Mouse (Mus musculus) hindbrain, embryonic 10.5 days (tissue): ENCODE data around the gene Gm12258. TPM values are rescaled to one million over a fixed set of nuclear protein-coding genes. Genes with fewer than 3 reads are reported as not detected.

Source experiments
- polyA plus RNA-seq: library from polyadenylated mRNA; unstranded; fragments of >200 nt; fragmentation: Nextera tagmentation; extraction: Ambion mirVana; gene quantifications from 2 replicates; pipeline ENCODE4 v1.2.1, GENCODE M21; 2016

Gm12258 gene
- polyA plus RNA-seq, 1 experiment from 2014 or later, result 12.0 TPM

Other genes starting within 250 kb of the Gm12258 start
- gene 2210407C18Rik, start 231.1 kb upstream of the Gm12258 start, polyA plus RNA-seq, result not detected in 2 replicates
- gene Olfr323, start 216.7 kb upstream of the Gm12258 start, polyA plus RNA-seq, result not detected in 2 replicates
- gene Trim58, start 206.7 kb upstream of the Gm12258 start, polyA plus RNA-seq, result 0.54 and 0.60 TPM in 2 replicates
- not detected in 2 replicates for gene Olfr322, start 188.4 kb upstream of the Gm12258 start, polyA plus RNA-seq
- not detected in 2 replicates for gene Olfr320, start 166.1 kb upstream of the Gm12258 start, polyA plus RNA-seq
- not detected in 2 replicates for gene Olfr319, start 148.0 kb upstream of the Gm12258 start, polyA plus RNA-seq
- not detected in 2 replicates for gene Olfr318, start 123.1 kb upstream of the Gm12258 start, polyA plus RNA-seq
- gene Olfr317, start 107.9 kb upstream of the Gm12258 start, polyA plus RNA-seq, result not detected in 2 replicates
- not detected in 2 replicates for gene Olfr316, start 94.4 kb upstream of the Gm12258 start, polyA plus RNA-seq
- gene Olfr315, start 74.0 kb upstream of the Gm12258 start, polyA plus RNA-seq, result not detected in 2 replicates
- gene Olfr314, start 64.2 kb upstream of the Gm12258 start, polyA plus RNA-seq, result not detected in 2 replicates
- 8.4 and 19.1 TPM in 2 replicates for gene Fam183b, start 45.2 kb upstream of the Gm12258 start, polyA plus RNA-seq
- gene Olfr313, start 32.2 kb upstream of the Gm12258 start, polyA plus RNA-seq, result not detected in 2 replicates
- not detected in 2 replicates for gene Olfr312, start 17.9 kb upstream of the Gm12258 start, polyA plus RNA-seq
- not detected in 2 replicates for gene Olfr311, start 7.9 kb upstream of the Gm12258 start, polyA plus RNA-seq
- 11.3 and 12.4 TPM in 2 replicates for gene 2810021J22Rik, start 20.1 kb downstream of the Gm12258 start, polyA plus RNA-seq
- 4.3 and 4.7 TPM in 2 replicates for gene Zfp39, start 57.1 kb downstream of the Gm12258 start, polyA plus RNA-seq
- 0.05 TPM in 1 of 2 replicates, not detected in the other for gene Btnl10, start 70.8 kb downstream of the Gm12258 start, polyA plus RNA-seq
- gene Rnf187, start 91.8 kb downstream of the Gm12258 start, polyA plus RNA-seq, result 297 and 381 TPM in 2 replicates
- gene Hist3h2ba, start 101.8 kb downstream of the Gm12258 start, polyA plus RNA-seq, result 39.0 and 115 TPM in 2 replicates
- gene Hist3h2a, start 107.5 kb downstream of the Gm12258 start, polyA plus RNA-seq, result 25.4 and 49.0 TPM in 2 replicates
- 0.41 and 0.85 TPM in 2 replicates for gene Trim17, start 107.5 kb downstream of the Gm12258 start, polyA plus RNA-seq
- 18.8 and 20.2 TPM in 2 replicates for gene Trim11, start 130.9 kb downstream of the Gm12258 start, polyA plus RNA-seq